Mouse (Mus musculus) right cerebral cortex, postnatal 14 days (tissue): ENCODE measurements at regions not wholly inside any gene's neighbourhood (a gene's known extent, or its start where the extent isn't known, plus 50 kb on each side); places are given as distances from the start of the nearest gene placed in this dataset.
A peak's percentile ranks its signal among the peaks of the same experiment; 100 is the strongest.

Source experiments
- DNase-seq: peaks from one replicate; pipeline ENCODE4 v3.0.0; 2022

- no peak for DNase-seq
These were observed 86.7 kb upstream of the Zfp366 start for GRCm38 (mm10) chr13:99097606-99098545.

- DNase-seq, result no peak
These were observed 87.8 kb upstream of the Zfp366 start for GRCm38 (mm10) chr13:99096837-99097236.

DNA sequence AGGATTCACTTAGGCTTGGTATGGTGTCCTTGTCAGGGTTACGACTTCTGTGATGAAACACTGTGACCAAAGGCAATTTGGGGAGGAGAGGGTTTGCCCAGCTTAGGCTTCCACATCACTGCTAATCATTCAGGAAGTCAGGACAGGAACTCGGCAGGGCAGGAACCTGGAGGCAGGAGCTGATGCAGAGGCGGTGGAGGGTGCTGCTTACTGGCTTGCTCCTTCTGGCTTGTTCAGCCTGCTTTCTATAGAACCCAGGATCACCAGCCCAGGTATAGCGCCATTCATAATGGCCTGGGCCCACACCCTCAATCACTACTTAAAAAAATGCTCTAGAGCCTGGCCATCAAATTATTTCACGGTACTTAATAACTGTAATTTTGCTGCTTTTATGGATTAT lies 89.6 kb upstream of the Zfp366 start:
- no peak for DNase-seq

DNA sequence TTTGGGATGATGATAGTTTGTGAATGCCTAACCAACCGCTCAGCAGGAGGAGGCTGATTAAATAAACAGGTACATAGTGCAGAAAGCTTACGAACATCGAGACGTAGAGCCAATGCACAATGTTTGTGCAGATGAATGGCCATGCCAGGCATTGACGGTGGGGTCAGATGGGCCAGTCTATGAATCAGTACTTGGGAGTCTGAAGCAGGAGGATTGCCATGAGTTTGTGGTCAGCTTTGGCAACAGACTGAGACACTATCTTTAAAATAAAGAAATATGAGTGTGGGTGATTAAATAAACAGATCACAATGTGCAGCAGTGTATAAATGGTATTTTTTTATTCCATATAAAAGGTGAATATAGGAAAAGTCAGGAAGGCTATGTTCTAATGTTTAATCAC lies 90.4 kb upstream of the Zfp366 start:
- no peak for DNase-seq

DNA sequence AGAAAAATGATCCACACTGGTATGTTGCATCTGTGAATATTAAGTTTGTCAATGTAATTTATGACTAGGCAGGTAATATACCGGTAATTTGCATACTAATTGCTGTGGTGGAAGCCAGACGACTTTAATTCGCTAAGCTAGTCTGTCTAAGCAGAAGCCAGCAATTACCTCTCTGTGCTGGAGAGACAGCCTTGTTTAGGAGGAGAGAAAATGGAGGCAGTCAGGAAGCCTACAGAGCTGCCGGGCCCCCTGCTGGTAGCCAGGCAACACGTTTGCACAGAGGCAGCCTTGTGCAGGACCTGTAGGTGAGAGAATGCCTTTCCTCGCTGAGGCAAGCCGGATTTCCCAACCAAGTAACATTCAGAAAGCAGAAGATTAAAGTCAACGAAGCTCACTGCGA lies 91.4 kb upstream of the Zfp366 start:
- peak; percentile 86 for DNase-seq

GRCm38 (mm10) chr13:99092279-99092930 lies 92.2 kb upstream of the Zfp366 start:
- no peak for DNase-seq

DNA sequence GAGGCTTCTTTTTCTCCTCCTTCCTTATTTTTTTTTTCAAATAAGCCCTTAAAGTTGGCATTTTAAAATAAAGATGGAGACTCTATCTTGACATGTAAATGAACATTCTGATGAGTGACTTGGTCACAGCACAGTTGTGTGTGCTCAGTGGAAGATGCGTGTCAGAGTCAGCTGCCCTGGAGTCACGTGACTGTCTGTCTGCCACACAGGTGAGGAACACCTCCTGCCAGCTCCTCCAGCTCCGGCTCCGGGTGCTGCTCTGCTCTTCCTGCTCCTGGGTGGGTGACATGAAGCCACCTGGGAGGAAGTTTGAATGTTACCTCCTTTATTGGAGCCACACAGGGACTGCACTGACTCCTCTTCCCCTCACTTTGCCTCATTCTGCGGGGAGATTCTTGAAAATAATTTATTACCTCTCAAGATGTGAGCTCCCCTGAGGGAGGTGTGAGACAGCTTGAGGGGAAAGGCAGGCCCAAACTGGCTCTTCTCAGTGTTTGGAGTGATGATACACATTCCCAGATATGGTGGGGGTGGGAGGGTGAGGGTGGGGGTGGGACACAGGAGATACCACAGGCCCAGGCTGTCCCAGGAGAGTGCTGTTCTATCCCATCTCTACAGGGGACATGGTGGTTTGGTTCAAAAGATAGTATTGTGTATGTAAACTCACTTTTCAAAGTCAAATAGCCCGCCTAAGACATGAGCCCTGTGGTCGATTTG lies 92.9 kb upstream of the Zfp366 start:
- DNase-seq, result no peak

DNA sequence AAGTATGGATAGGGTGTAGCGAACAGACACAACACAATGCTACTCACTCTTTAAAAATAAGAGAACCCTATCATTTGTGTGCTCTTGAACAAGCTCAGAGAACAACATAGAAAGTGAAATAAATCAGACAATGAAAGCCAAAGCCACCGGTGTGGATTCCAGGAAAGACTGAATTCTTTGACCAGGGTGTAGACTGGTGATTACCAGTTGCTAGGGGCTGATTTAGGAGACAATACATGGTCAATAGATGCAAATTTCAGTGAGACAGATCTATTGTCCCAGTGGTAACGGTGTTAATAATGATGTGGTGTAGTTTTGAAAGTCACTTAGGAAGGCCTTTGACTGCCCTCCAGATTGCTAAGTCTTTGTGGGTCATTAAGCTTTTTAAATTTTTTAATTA lies 94.3 kb upstream of the Zfp366 start:
- DNase-seq, result no peak

GRCm38 (mm10) chr13:99088285-99088684 lies 96.3 kb upstream of the Zfp366 start:
- no peak for DNase-seq

- DNase-seq, result no peak
These were observed 95.0 kb upstream of the 1700024P04Rik start for GRCm38 (mm10) chr13:99079331-99079761.

DNA sequence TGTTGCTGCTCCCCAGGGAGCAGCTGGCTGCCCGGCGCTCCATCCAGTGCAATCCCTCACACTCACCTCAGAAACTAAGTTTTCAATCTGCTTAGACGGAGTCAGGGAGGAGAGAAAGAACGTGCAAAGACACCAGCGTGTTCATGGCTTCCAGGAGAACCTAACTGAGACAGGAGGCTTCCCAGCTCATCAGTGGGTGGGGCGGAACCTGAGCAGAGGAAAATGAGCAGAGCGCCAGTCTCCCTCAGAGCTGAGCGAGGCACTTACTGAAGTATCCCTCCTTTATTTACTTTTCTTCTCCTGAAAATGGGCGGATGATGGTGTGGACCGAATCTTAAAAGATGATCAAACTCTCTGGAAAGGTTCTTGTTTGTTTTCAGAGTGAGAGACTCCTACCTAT lies 94.3 kb upstream of the 1700024P04Rik start:
- DNase-seq, result no peak

DNA sequence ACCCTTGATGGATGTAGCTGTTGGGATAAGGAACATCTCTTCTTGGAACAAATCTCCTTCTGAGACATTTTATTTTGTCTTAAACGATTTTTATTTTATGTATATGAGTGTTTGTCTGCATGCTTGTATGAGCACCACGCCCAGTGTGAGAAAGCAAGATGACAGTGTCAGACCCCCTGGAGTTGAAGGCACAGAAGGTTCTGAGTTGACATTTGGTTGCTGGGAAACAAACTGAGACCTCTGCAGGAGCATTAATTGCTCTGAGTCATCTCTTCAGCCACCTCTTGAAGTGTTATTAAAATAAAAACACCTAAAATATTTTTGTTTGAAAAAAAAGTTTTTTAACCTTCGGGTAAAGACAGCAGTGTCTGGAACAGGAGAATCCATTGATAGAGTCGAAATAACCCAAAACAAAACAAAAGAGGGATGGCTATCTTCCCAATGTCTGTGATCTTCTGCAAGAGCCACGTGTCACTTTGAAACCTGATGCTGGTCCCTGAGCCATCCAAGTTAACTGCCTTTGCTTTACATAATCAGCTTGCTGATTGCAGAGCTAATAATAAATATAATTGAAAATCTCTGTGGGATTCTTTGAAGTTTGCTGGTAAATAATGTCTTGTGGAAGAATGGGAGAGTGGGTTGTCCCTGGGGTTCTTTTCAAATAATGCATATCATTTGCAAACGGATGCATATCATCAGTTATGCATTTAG lies 92.8 kb upstream of the 1700024P04Rik start:
- no peak for DNase-seq

DNA sequence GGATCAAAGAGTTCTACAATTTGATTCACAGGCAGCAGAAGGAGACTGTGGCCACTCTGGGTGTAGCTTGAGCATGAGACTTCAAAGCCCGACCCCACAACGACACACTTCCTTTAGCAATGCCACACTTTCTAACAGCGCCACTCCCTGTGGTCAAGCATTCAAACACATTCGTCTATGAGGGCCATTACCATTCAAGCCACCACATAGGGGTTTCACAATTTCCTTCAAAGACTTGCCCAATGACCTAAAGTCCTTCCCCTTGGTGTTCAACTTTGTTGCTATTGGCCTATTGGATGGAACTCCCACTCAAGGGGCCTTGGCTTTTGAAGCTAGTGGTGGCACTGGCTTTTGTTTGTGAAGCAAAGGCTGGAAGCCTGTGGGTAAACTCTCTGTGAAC lies 91.1 kb upstream of the 1700024P04Rik start:
- DNase-seq, result no peak

DNA sequence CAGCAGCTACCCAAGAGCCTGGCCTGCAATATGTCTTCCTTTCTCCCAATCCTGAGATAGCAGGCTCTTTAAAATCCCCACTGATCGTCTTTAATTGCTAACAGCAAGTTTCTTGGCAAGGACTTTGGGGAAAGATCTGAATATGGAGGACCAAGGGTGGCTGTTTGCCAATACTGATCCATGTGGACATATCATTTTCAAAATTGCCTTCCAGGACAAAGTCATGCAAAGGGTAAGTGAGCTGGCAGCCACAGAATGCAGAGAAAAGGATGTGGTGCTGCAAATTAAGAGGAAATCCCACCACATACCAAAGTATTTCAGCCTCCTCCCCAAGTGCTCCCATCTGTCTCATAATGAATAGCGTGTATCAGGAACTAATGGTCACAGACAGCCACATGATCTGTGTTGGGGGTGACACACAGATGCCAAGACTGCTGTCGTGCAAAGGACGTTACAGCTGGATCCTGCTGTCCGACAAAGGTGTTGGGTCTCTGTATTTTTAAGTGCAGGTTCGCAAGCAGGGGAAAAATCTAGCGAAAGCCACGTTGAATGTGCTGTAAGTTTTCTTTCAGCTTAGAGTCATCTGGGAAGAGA lies 87.6 kb upstream of the 1700024P04Rik start:
- no peak for DNase-seq

DNA sequence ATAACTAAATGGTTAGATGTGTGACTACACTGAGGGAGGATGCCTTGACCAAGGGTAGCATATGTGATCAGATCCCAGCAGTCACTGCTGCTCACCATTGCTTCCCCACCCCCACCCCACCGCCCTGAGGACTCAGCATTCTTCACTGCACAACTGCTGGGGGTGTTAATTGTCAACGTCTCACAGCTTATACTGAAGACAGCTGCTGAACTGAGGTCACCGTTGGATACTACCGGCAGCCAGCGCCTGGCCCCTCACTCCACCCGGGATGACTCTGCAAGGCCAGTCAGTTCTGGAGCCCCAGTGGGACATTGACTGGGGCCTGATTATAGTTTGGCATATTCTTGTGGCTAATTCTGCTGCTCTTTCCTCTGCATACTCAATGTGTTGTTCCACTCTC lies 87.0 kb upstream of the 1700024P04Rik start:
- no peak for DNase-seq

DNA sequence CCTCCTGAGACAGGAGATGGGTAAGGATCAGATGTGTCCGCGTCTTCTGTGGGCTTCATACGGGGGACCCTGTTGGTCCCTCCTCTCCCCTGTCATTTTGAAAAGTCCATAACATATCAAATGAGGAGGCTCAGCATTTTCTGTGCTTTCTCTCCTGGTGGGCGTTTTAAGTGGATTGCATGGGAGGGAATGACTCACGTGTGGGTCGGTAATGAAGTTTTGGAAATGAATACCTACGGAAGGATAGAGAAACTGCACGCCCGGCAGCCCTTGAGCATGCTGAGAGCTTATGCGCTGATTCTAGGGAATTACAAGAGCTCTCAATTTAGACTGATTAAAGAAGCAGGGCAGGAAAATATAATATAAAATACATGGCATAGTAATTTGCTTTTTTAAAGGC lies 85.4 kb upstream of the 1700024P04Rik start:
- no peak for DNase-seq

GRCm38 (mm10) chr13:99067504-99067903 lies 83.1 kb upstream of the 1700024P04Rik start:
- DNase-seq, result no peak

DNA sequence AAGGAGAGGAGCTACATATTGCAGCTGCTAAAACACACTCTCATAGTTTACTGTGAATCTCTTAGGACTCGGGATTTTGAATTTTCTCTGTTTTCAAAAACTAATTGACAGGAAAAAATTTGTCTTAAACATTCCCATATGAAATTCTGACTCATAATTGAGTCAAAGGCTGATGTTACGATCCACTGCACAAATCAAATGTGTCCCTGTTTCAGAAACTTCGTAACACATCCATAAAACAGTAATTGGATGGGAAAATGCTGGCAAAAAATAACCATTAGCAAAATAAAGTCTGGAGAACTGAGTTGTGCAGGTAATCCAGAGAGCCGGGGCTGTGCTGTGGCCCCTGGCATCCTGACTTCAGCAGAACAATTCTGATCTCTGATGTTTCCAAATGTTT lies 79.1 kb upstream of the 1700024P04Rik start:
- DNase-seq, result no peak

GRCm38 (mm10) chr13:99062936-99063335 lies 78.6 kb upstream of the 1700024P04Rik start:
- DNase-seq, result no peak

DNA sequence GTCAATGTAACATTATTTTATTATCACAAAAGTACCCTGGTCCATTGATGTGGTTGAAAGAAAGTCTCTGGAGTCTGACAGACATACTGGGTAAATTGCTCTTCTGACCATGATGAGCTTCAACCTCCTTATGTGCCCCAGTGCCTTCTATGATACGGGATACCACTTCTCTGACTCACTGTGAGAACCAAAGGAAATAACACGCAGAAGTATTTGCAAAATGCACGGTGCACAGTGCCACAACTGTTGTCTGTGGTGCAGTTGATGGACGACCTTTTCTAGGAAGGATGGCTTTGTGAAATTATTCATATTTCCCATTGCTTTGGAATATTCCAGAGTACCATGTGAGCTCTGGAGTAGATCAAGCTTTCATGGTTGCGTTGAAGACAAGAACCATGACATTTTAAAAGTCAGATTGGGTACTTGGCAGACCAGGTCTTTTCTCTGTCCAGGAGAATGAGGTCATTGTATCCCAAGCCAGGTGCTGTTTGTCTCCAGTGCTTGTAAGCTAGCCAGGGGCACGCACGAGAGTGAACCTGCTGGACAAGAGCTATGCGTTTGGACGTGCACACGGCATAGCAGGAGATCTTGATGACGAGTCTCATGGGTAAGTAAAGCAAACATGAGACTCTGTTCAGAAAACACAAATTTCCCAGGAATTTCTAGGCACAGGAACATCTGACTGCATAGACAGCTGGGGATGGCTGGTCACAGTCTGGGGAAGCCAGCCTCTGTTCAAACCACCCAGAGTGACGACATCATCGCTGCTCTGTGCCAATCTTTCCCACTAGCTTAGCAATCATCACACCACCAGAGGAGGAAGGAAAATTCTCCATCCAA lies 74.0 kb upstream of the 1700024P04Rik start:
- DNase-seq, result no peak

GRCm38 (mm10) chr13:99057696-99058095 lies 73.3 kb upstream of the 1700024P04Rik start:
- DNase-seq, result no peak

DNA sequence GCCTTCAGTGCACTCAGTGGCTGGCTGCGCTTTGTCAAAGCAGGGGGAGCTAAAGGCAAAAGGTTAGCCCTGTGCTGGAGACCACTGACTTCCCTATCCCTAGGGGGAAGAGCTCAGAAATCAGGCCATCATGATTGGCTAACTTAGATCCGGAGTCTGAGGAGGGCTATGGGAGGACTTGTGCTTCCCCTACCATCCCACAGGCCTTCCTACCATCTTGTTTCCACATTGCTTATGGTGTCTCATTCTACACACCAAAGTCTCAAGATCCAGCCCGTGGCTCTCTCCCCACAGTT lies 72.9 kb upstream of the 1700024P04Rik start:
- DNase-seq, result no peak
